Mouse (Mus musculus): ENCODE results near the gene H2-M2.
"Not testable (repeated sequence)": the region's sequence is repeated elsewhere in the genome, so short reads cannot be mapped to it uniquely, and the experiment has no call there.

H2-M2 gene

DNA sequence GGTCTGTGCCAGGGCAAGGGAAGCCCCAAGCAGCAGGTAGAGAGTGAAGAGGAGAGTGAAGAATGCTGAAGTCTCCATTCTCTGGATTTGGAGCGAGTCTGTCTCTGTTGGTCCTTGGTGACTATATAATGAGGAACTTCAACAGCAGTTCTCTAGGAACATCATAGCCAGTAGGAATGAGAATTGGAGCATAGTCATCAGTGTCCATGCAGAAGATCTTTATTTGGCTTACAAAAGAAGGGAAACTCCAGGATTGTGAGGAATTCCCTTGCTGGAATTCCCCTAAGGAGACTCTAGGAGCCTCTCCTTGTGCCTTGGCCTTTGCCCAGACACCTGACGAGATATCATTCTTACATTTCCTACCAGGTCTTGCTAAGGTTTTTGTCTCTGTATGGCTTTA, at the start of gene H2-M2:
Gene H2-M2, minus strand, starts transcription at position 101 of the 400 bp plus-strand sequence.
- DNase-seq: no peak

DNA sequence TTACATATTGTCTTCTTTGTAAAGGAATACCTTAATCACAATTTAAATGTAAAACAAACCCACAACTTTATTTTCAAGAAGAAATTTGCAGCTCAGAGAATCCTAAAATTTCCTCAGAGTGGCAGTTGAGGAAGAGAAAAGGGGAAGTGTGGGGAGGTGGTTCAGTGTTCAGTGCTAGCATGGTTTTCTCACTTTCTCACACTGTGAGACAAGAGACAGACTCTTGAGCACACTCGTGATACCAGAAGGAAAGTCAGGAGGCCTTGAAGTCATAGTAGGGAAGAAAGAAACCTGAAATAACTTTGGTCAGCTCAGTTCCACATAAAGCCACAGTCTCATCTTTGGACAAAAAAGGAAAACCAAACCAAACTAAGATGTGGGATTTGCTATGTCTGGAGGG, 42.1 kb upstream of the H2-M2 start:
- DNase-seq: not testable (repeated sequence)

DNA sequence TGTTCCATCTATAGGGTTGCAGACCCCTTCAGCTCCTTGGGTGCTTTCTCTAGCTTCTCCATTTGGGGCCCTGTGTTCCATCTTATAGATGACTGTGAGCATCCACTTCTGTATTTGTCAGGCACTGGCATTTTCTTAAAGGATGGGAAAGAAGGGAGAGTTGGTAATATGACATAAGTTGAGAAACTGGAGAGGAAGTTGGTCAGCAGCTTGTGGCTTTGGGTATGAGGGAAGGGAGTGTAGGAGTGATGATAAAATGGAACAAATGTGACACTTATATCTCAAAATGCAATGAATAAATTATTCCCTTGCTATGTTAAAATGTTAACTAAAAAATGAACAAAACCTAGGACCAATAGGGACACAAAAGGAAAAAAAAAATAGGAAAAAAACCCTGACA, 41.3 kb upstream of the H2-M2 start:
- DNase-seq: not testable (repeated sequence)

DNA sequence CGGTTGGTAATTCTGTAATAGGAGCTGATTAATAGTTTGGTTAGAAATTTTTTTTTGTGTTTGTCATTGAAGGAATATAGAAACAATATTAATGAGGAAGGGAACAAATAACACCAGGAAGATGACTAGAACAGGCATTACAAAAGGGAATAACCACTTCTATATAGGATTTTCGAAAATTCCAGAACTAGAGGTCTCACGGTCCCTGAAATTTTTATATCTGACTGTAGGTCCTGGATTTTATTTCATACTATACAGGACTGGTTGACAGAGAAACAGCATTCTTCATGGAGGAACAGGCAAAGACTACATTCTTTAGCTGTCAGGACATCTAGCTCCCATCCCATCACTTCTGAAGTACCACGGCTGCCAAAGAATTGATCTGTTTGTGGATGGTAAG, 24.4 kb upstream of the H2-M2 start, which contains the start of gene Olfr111:
Gene Olfr111, plus strand, starts transcription at position 301 of the 400 bp plus-strand sequence.
- no peak for DNase-seq

DNA sequence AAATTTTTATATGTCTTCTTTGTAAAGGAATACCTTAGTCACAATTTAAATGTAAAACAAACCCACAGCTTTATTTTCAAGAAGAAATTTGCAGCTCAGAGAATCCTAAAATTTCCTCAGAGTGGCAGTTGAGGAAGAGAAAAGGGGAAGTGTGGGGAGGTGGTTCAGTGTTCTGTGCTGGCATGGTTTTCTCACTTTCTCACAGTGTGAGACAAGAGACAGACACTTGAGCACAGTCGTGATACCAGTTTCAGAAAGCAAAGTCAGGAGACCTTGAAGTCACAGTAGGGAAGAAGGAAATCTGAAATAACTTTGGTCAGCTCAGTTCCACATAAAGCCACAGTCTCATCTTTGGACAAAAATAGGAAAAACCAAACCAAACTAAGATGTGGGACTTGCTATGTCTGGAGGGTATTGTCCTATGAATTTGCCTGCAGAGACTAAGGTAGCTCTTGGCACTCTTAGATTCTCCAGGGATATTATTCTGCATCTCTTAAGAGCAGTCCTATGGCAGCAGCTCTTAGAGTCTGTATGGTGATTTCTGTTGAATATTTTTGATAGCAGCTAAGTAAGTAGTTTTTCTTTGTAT, 8.7 kb upstream of the H2-M2 start, which contains the start of gene Olfr110:
Gene Olfr110, plus strand, starts transcription at position 539 of the 589 bp plus-strand sequence.
- DNase-seq: no peak

DNA sequence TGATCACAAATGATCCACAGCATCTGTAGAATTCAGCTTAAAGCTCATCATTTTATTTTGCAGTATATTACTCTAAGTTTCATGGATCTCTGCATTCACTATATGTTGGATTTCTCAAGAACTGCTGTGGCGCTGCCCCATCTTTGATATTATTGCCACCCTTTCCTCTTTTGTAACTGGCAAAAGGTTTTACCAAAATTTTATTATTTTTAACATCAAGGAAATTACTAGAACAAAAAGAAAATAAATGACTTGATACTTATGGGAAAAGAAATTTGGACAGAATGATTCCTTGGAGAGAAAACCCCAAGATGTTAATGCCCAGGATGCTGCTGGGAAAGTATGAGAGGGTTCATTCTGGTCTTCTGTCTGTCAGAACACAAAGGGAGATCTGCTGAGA, 24.7 kb downstream of the H2-M2 start, which contains the start of gene Olfr109:
Gene Olfr109, plus strand, starts transcription at position 301 of the 400 bp plus-strand sequence.
- DNase-seq: no peak

DNA sequence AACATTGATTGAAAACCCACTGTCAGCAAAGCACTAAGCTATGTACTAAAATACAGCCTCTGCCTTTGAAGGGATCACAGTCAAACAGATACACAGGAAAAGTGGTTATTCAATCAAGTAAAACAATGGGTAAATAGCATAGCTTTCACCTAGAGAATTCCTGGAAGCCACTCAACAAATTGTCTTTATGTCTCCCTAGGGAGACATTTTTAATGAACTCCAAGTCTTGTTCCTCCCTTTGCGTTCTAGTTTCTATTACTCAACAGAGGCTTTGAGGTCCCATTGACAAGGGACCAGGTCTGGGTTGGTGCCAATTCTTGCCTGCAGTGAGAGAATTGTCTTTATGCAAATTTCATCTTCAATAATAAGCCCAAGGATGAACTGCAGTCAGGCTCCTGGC, 38.2 kb downstream of the H2-M2 start, which contains the start of gene Olfr108:
Gene Olfr108, plus strand, starts transcription at position 301 of the 400 bp plus-strand sequence.
- DNase-seq: no peak
